Mouse (Mus musculus) intestine, postnatal 0 days (tissue): Measurements from ENCODE around the gene Brd3. TPM values are rescaled to one million over a fixed set of nuclear protein-coding genes. Genes with fewer than 3 reads are reported as not detected.

Source experiments
- ATAC-seq: fragments of 200-750 bp; cut with Nextera tagmentation; 2 replicates; pipeline ENCODE4 v1.8.0; 2017; ENCODE audit warnings: mild to moderate bottlenecking, moderate TSS enrichment, moderate library complexity
- H3K27ac ChIP-seq: fragments of 300-500 bp; sonication (generic); 2 replicates; pipeline ENCODE4 v1.5.1; 2014; ENCODE audit warnings: mild to moderate bottlenecking, low read depth, low read length, moderate library complexity
- H3K27me3 ChIP-seq: fragments of 300-500 bp; sonication (generic); replicated peaks from 2 replicates; pipeline ENCODE4 v1.6.1; 2014; ENCODE audit warnings: low read length, mixed read lengths; ENCODE audit not compliant: control insufficient read depth, insufficient read depth
- H3K36me3 ChIP-seq: fragments of 300-500 bp; sonication (generic); 2 replicates; pipeline ENCODE4 v1.6.1; 2014; ENCODE audit warnings: mild to moderate bottlenecking, moderate library complexity; ENCODE audit not compliant: control insufficient read depth, insufficient read depth
- H3K4me1 ChIP-seq: fragments of 300-500 bp; sonication (generic); replicated peaks from 2 replicates; pipeline ENCODE4 v1.6.1; 2014; ENCODE audit warnings: antibody characterized with exemption, low read length, mixed read lengths; ENCODE audit not compliant: control insufficient read depth, insufficient read depth
- H3K4me2 ChIP-seq: fragments of 300-500 bp; sonication (generic); replicated peaks from 2 replicates; pipeline ENCODE4 v1.6.1; 2014; ENCODE audit warnings: low read depth, mild to moderate bottlenecking, moderate library complexity
- H3K4me3 ChIP-seq: fragments of 300-500 bp; sonication (generic); 2 replicates; pipeline ENCODE4 v1.5.1; 2014; ENCODE audit warnings: low read depth, low read length
- H3K9ac ChIP-seq: fragments of 300-500 bp; sonication (generic); 2 replicates; pipeline ENCODE4 v1.6.1; 2014; ENCODE audit warnings: mild to moderate bottlenecking, low read depth, low read length
- H3K9me3 ChIP-seq: fragments of 300-500 bp; sonication (generic); 2 replicates; pipeline ENCODE4 v1.6.1; 2016; ENCODE audit warnings: mixed run types; ENCODE audit not compliant: control insufficient read depth
- CTCF ChIP-seq: sonication (generic); IDR thresholded peaks from 2 replicates; pipeline ENCODE4 v1.5.1; 2016; ENCODE audit warnings: low read depth, mild to moderate bottlenecking, control low read depth, antibody characterized with exemption, moderate library complexity
- WGBS: fragments of 180-500 bp; shearing (Covaris S2); extraction: QIAGEN DNeasy Blood & Tissue Kit; methylation state at CpG from one replicate; pipeline ENCODE4 v1.1.7; 2014; 5-methylcytosine and 5-hydroxymethylcytosine counted together
- polyA plus RNA-seq: library from polyadenylated mRNA; unstranded; fragments of >200 nt; fragmentation: Nextera tagmentation; extraction: Ambion mirVana; gene quantifications from 2 replicates; pipeline ENCODE4 v1.2.1, GENCODE M21; 2015

Brd3 gene
- polyA plus RNA-seq, 1 experiment from 2014 or later = 49.8 TPM

DNA sequence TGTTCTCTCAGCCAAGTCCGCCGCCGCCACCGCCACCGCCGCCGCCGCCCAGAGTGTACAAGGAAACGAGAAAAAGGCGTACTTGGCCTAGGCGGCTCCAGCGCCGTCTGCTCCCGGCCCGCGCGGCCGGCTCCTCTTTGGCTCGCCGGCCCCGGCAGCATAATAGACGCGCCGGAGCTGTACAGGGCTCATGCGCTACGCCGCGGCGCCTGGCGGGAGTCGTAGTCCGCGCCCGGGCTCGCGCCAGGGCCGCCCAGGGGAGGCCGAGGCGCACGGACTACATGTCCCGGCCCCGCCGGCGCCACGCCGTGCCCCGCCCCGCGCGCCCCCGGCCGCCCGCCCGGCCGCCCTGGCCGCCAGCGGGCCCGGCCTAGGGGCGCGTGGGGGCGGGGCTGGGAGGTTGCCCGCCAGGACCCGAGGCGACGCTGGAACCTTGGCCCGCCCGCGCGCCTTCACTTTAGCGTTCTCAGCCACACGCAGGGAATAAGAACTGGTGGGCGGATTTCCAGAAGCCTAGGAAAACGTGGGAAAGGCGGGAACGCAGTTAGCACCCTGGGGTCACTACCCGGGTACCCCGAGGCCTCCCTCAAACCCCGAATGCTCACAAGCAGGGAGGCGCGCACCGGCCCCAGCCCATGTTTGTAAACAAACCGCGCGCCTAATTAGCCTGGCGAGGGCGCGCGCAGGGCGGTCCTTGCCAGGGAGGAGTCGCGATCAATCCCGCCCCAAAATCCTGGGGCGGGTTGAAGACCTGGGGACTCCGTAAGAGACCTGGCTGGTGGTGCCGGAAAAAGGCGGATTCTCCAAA lies 31.8 kb downstream of the Brd3 start:
- TF ChIP-seq CTCF = peak; percentile 29
- no peaks in the 10 kb centered on the region for H3K9me3 ChIP-seq
- WGBS = under 1% methylated on average over 85 of the region's 96 CpGs
- H3K4me3 ChIP-seq = peak overlapping the region; percentile 95
- H3K4me2 ChIP-seq = peak overlapping the region; percentile 87
- no peaks in the 10 kb centered on the region for H3K27me3 ChIP-seq
- H3K9ac ChIP-seq = peak overlapping the region; percentile 92
- ATAC-seq = peak; percentile 97
- peak overlapping the region; percentile 95 for H3K27ac ChIP-seq
- H3K36me3 ChIP-seq = no peaks in the 10 kb centered on the region; the same call in 1 of the 2 replicates
- H3K4me1 ChIP-seq = peaks cover 7% of the 10 kb centered on the region; the same call in 1 of the 2 replicates

DNA sequence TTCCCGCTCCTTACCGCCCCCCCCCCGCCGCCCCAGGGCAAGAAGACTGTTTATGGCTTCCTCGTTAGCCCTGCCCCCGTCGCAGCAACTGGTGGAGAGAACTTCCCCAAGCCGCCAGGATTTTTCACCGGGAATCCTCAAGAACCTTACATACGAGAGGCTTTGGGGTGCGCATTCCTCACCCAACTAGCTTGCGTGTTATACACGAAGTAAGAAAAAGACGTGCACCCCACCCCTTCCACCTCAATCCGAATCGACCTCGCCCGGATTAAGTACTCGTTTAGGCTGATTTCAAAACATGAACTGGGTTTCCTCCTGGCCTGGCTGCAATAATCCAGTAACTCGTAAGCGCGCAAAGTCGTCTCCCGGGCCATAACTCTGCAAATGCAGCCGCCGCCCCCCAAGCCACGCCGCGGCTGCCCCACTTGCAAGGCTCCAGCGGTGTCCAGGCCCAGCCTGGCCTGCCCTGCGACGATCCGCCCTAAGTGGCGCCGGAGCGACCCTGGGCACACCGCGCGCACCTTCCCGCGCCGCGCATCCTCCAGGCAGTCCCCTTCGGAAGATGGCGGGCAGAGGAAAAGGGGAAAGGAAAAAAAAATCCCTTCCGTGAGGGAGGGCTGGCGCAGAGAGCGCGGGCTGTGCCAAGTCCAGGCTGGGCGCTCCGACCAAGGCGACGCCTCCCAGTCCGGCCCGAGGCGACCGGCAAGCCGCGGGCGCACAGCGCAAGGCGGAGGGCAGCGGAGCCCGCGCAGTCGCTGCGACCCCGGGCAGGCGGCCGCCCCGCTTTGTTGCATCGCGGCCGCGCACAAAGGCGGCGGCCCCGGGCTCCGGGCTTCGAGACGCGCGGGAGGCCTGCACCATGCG lies 32.6 kb downstream of the Brd3 start:
- WGBS = under 1% methylated on average over 82 of the region's 84 CpGs
- H3K9me3 ChIP-seq = no peaks in the 10 kb centered on the region
- H3K4me2 ChIP-seq = peak overlapping the region; percentile 87
- H3K9ac ChIP-seq = peak overlapping the region; percentile 92
- no peaks in the 10 kb centered on the region; the same call in 1 of the 2 replicates for H3K36me3 ChIP-seq
- H3K27me3 ChIP-seq = no peaks in the 10 kb centered on the region
- peaks cover 7% of the 10 kb centered on the region; the same call in 1 of the 2 replicates for H3K4me1 ChIP-seq
- peak; percentile 23 for ATAC-seq
- peak overlapping the region; percentile 95 for H3K4me3 ChIP-seq
- TF ChIP-seq CTCF = no peak
- peak overlapping the region; percentile 95 for H3K27ac ChIP-seq

- H3K4me2 ChIP-seq = peak overlapping the region; percentile 87
- H3K4me1 ChIP-seq = peaks cover 14% of the 10 kb centered on the region
- H3K27ac ChIP-seq = 0 out of 2 replicates have a peak overlapping the region, but pooled peaks have one; percentile 95
- peak overlapping the region; percentile 95 for H3K4me3 ChIP-seq
- 11% methylated on average over 4 of the region's 4 CpGs for WGBS
- H3K27me3 ChIP-seq = no peaks in the 10 kb centered on the region
- no peaks in the 10 kb centered on the region for H3K9me3 ChIP-seq
- H3K36me3 ChIP-seq = no peaks in the 10 kb centered on the region; the same call in 1 of the 2 replicates
- TF ChIP-seq CTCF = no peak
- peak overlapping the region; percentile 92; the same call in 1 of the 2 replicates for H3K9ac ChIP-seq
- ATAC-seq = no peak
Observed at GRCm38 (mm10) chr2:27473911-27474310, 33.6 kb downstream of the Brd3 start.

DNA sequence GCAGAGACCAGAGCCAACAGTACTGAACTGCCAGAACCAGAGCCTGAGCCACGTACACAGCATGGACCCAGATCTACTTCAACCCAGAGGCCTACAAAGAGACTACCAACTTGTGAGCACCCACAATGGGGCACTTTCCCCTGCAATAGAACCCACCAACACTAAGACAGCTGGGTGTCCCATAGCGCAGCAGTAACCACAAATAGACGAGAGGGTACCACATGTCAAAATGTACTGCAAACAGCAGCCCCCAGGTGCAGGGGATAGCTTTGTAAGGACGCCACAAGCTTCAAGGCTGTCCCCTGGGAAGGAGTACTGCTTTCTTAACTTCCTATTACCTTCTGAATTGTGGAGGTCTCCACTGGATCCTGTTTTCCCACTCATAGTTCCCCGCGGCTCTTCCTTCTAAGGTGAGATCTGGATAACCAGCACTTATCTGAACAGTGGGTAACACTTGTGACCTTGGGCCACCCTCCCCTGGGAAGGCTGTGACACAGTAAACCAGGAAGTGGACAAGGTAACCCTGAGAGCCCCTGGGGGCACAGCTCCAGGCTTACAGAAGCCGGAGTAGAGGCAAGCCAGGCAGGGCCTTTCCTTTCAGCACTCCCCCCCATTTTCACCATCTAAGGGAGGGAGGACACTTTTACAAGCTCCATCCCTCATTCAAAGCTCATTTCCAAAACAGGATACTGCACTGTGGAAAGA lies 34.2 kb downstream of the Brd3 start:
- H3K27ac ChIP-seq = peak overlapping the region; percentile 28; the same call in 1 of the 2 replicates
- WGBS = 37% methylated on average over 7 of the region's 7 CpGs

GRCm38 (mm10) chr2:27471170-27471584 lies 36.3 kb downstream of the Brd3 start:
- H3K4me1 ChIP-seq = peaks cover 17% of the 10 kb centered on the region

More for the DNA sequence above, 34.2 kb downstream of the Brd3 start:
- H3K27me3 ChIP-seq = no peaks in the 10 kb centered on the region
- peak overlapping the region; percentile 95 for H3K4me3 ChIP-seq
- peak overlapping the region; percentile 13; the same call in 1 of the 2 replicates for H3K9ac ChIP-seq
- peaks cover 17% of the 10 kb centered on the region for H3K4me1 ChIP-seq
- ATAC-seq = no peak
- peak overlapping the region; percentile 87 for H3K4me2 ChIP-seq
- H3K36me3 ChIP-seq = no peaks in the 10 kb centered on the region; the same call in 1 of the 2 replicates
- H3K9me3 ChIP-seq = no peaks in the 10 kb centered on the region
- TF ChIP-seq CTCF = no peak

More at GRCm38 (mm10) chr2:27471170-27471584, 36.3 kb downstream of the Brd3 start:
- no peaks in the 10 kb centered on the region for H3K9me3 ChIP-seq
- ATAC-seq = no peak
- H3K9ac ChIP-seq = no peak overlapping the region
- H3K27ac ChIP-seq = peak overlapping the region; percentile 68; the same call in 1 of the 2 replicates
- no peaks in the 10 kb centered on the region for H3K27me3 ChIP-seq
- H3K4me2 ChIP-seq = peak overlapping the region; percentile 6; the same call in 1 of the 2 replicates
- H3K4me3 ChIP-seq = no peak overlapping the region
- TF ChIP-seq CTCF = no peak
- H3K36me3 ChIP-seq = peaks cover 14% of the 10 kb centered on the region; the same call in 1 of the 2 replicates
